Comparison of ENCODE assay signal across 28 mouse cellular contexts in the genomic region with DNA sequence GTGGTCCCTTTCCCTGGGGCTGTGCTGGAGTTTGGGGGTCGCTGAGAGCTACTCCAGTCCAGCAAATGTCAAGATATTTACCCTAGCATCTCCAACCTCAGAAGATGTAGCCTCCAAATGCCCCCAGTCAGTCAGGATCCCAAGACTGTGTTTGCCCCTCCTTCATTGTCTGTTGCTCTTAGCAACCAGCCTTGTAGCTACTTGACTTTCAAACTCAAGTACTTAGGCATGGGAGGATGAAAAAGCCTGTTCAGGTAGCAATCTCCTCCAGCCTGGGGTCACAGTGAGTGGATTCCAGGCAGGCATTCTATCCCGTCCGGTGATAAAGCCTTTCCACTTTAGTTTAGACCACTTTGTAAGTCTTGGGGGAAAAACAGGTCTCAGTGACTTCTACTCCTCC. TPM values are rescaled to one million over a fixed set of nuclear protein-coding genes. Genes with fewer than 3 reads are reported as not detected.
DNase-seq lines count a peak whose midpoint lies in the region; ATAC-seq and TF ChIP-seq lines count a peak whose summit lies in the region.
"Had no signal": no experiment of that assay in that cellular context is flagged by ENCODE, and none has a peak within 500 bp of the region (broad histone marks: within the 10 kb centered on the region; RNA-seq: fewer than 3 reads in every experiment).

No protein-coding gene starts in this region.

- intact Hi-C loops in heart, adult 2 months (cut with DNase I) = no loop called here
- intact Hi-C loops in heart, postnatal 14 days (cut with DNase I) = no loop called here

- H3K36me3 ChIP-seq in heart, embryonic 11.5 days (ENCODE audit: control insufficient read depth, insufficient read depth, low read length) = peaks cover 13% of the 10 kb centered on the region; the same call in 1 of the 2 replicates
- H3K36me3 ChIP-seq in heart, adult 2 months (ENCODE audit: control insufficient read depth, insufficient read depth, low read length) = peaks cover 13% of the 10 kb centered on the region
- peaks cover 72% of the 10 kb centered on the region for H3K36me3 ChIP-seq in heart, embryonic 14.5 days (ENCODE audit: control insufficient read depth, insufficient read depth, low read length)
- no peaks in the 10 kb centered on the region for H3K36me3 ChIP-seq in lung, embryonic 14.5 days (ENCODE audit: insufficient read depth)
- no peaks in the 10 kb centered on the region for H3K36me3 ChIP-seq in lung, postnatal 0 days (ENCODE audit: insufficient read depth, low read length)
- H3K36me3 ChIP-seq: forebrain, embryonic 10.5 days; G1E; hindbrain, embryonic 10.5 days; hindbrain, embryonic 13.5 days; intestine, embryonic 15.5 days had no signal

- H3K9me3 ChIP-seq in heart, embryonic 11.5 days (replicated peaks; ENCODE audit: control insufficient read depth, low read length) = no peaks in the 10 kb centered on the region
- no peaks in the 10 kb centered on the region for H3K9me3 ChIP-seq in heart, embryonic 14.5 days (ENCODE audit: control insufficient read depth, low read length)
- H3K9me3 ChIP-seq in lung, embryonic 14.5 days (ENCODE audit: low read depth, low read length) = no peaks in the 10 kb centered on the region
- no peaks in the 10 kb centered on the region for H3K9me3 ChIP-seq in lung, postnatal 0 days (ENCODE audit: low read length)
- H3K9me3 ChIP-seq: forebrain, embryonic 10.5 days; forebrain, embryonic 13.5 days; hindbrain, embryonic 10.5 days; hindbrain, embryonic 13.5 days; intestine, embryonic 15.5 days had no signal

- peaks cover 6% of the 10 kb centered on the region for H3K79me2 ChIP-seq in heart, adult 2 months (replicated peaks; ENCODE audit: control insufficient read depth, insufficient read depth, low read length)

- TF ChIP-seq POLR2A in heart, adult 2 months (IDR thresholded peaks at IDR 0.05; ENCODE audit: insufficient read depth, low read depth, low read length) = no peak
- TF ChIP-seq POLR2A in lung, adult 2 months (IDR thresholded peaks at IDR 0.05; ENCODE audit: borderline replicate concordance, extremely low read depth, low read depth, low read length) = no peak

- no peak for TF ChIP-seq EP300 in heart, adult 2 months (IDR thresholded peaks at IDR 0.05; ENCODE audit: insufficient read depth, low read depth, low read length)
- TF ChIP-seq EP300 in lung, postnatal 0 days (IDR thresholded peaks at IDR 0.05) = 0 out of 2 replicates have a peak, but pooled peaks have one; percentile 18

- no peak for DNase-seq in heart, adult 2 months
- no peak for DNase-seq in heart, postnatal 14 days
- peak; percentile 70 for DNase-seq in lung, embryonic 14.5 days
- DNase-seq in lung, postnatal 10 days = no peak
- peak; percentile 63 for DNase-seq in lung, postnatal 0 days (ENCODE audit: low spot score)
- DNase-seq in lung, adult 2 months = no peak
- DNase-seq: adrenal gland, postnatal 10 days; adrenal gland, postnatal 36 days; B cell, adult 2 months; cerebellum, adult 18-20 months; cerebellum, adult 9-10 months; cerebellum, postnatal 14 days; gastrocnemius, postnatal 10 days; gastrocnemius, postnatal 36 days; heart, postnatal 10 days; kidney, adult 11 months had no signal

- WGBS in heart, embryonic 11.5 days (ENCODE audit: insufficient replicate concordance) = 53% methylated on average over 3 of the region's 3 CpGs
- WGBS in heart, adult 2 months = 88% methylated on average over 3 of the region's 3 CpGs
- WGBS in heart, embryonic 14.5 days = 50% methylated on average over 3 of the region's 3 CpGs
- whole genome bisulfite sequencing in lung, embryonic 14.5 days = 59% methylated on average over 3 of the region's 3 CpGs
- WGBS in lung, postnatal 0 days = 52% methylated on average over 3 of the region's 3 CpGs
- WGBS in lung, adult 2 months = 71% methylated on average over 3 of the region's 3 CpGs

- TF ChIP-seq CTCF in heart, adult 2 months (IDR thresholded peaks at IDR 0.05) = no peak
- no peak for TF ChIP-seq CTCF in lung, embryonic 14.5 days (IDR thresholded peaks at IDR 0.05; ENCODE audit: low read depth)
- TF ChIP-seq CTCF in lung, postnatal 0 days (IDR thresholded peaks at IDR 0.05) = no peak
- no peak for TF ChIP-seq CTCF in lung, adult 2 months (IDR thresholded peaks at IDR 0.05; ENCODE audit: insufficient read depth, low read length)

- ATAC-seq in heart, embryonic 11.5 days (replicated peaks; ENCODE audit: insufficient number of reproducible peaks, low FRiP score, low TSS enrichment) = no peak
- no peak for ATAC-seq in heart, embryonic 14.5 days (ENCODE audit: insufficient number of reproducible peaks, insufficient read depth, low FRiP score, low read depth)
- ATAC-seq in lung, embryonic 14.5 days (ENCODE audit: insufficient read depth) = peak; percentile 44; the same call in 1 of the 2 replicates
- peak; percentile 61 for ATAC-seq in lung, postnatal 0 days
- ATAC-seq: forebrain, embryonic 13.5 days; forebrain, embryonic 16.5 days; hindbrain, embryonic 16.5 days; intestine, embryonic 15.5 days; Patski had no signal

- H3K9ac ChIP-seq in heart, embryonic 11.5 days (ENCODE audit: low read depth, low read length) = no peak overlapping the region
- H3K9ac ChIP-seq in heart, adult 2 months (ENCODE audit: low read depth, low read length) = no peak overlapping the region
- no peak overlapping the region for H3K9ac ChIP-seq in heart, embryonic 14.5 days (ENCODE audit: low read length)
- H3K9ac ChIP-seq in lung, embryonic 14.5 days = no peak overlapping the region
- H3K9ac ChIP-seq in lung, postnatal 0 days (replicated peaks; ENCODE audit: low read depth) = no peak overlapping the region
- H3K9ac ChIP-seq: forebrain, embryonic 13.5 days; hindbrain, embryonic 13.5 days; intestine, embryonic 15.5 days had no signal

- H3K4me1 ChIP-seq in heart, embryonic 11.5 days (ENCODE audit: control insufficient read depth, insufficient read depth, low read length) = peaks cover 77% of the 10 kb centered on the region
- H3K4me1 ChIP-seq in heart, adult 2 months (ENCODE audit: control insufficient read depth, insufficient read depth, low read length) = peaks cover 26% of the 10 kb centered on the region
- peaks cover 61 to 87% of the 10 kb centered on the region in 2 experiments for H3K4me1 ChIP-seq in heart, embryonic 14.5 days (ENCODE audit: control insufficient read depth in 2 of 2, insufficient read depth in 2 of 2, low read length in 2 of 2)
- peaks cover 13% of the 10 kb centered on the region; the same call in 1 of the 2 replicates for H3K4me1 ChIP-seq in lung, embryonic 14.5 days (ENCODE audit: insufficient read depth)
- H3K4me1 ChIP-seq in lung, postnatal 0 days (ENCODE audit: insufficient read depth, low read depth, low read length) = peaks cover 7% of the 10 kb centered on the region; the same call in 1 of the 2 replicates
- H3K4me1 ChIP-seq in lung, adult 2 months (ENCODE audit: control insufficient read depth, insufficient read depth, low read length) = peaks cover 35% of the 10 kb centered on the region
- H3K4me1 ChIP-seq: forebrain, embryonic 13.5 days; hindbrain, embryonic 13.5 days had no signal

- no peak overlapping the region for H3K4me3 ChIP-seq in heart, embryonic 11.5 days (ENCODE audit: low read depth, low read length)
- no peak overlapping the region for H3K4me3 ChIP-seq in heart, adult 2 months
- no peak overlapping the region for H3K4me3 ChIP-seq in heart, embryonic 14.5 days (ENCODE audit: control insufficient read depth in 1 of 2, insufficient read depth in 1 of 2, low read depth in 1 of 2, low read length in 2 of 2)
- H3K4me3 ChIP-seq in lung, embryonic 14.5 days (ENCODE audit: low read depth, low read length) = no peak overlapping the region
- H3K4me3 ChIP-seq in lung, postnatal 0 days (ENCODE audit: low read depth, low read length) = no peak overlapping the region
- no peak overlapping the region for H3K4me3 ChIP-seq in lung, adult 2 months (replicated peaks; ENCODE audit: extremely low read depth, low read depth, low read length)
- H3K4me3 ChIP-seq: forebrain, embryonic 10.5 days; forebrain, embryonic 13.5 days; hindbrain, embryonic 10.5 days; hindbrain, embryonic 13.5 days; intestine, embryonic 15.5 days had no signal

- no peaks in the 10 kb centered on the region for H3K27me3 ChIP-seq in heart, embryonic 11.5 days (ENCODE audit: control insufficient read depth, insufficient read depth, low read length)
- no peaks in the 10 kb centered on the region for H3K27me3 ChIP-seq in heart, adult 2 months (ENCODE audit: control insufficient read depth, insufficient read depth, low read length)
- no peaks in the 10 kb centered on the region for H3K27me3 ChIP-seq in heart, embryonic 14.5 days (ENCODE audit: control insufficient read depth, insufficient read depth, low read length)
- no peaks in the 10 kb centered on the region for H3K27me3 ChIP-seq in lung, embryonic 14.5 days (ENCODE audit: insufficient read depth, low read length)
- no peaks in the 10 kb centered on the region for H3K27me3 ChIP-seq in lung, postnatal 0 days (replicated peaks; ENCODE audit: insufficient read depth, low read length)
- H3K27me3 ChIP-seq: forebrain, embryonic 13.5 days; hindbrain, embryonic 13.5 days; intestine, embryonic 15.5 days; Patski had no signal

- H3K27ac ChIP-seq in heart, embryonic 11.5 days (ENCODE audit: low read depth, low read length) = peak overlapping the region; percentile 42
- H3K27ac ChIP-seq in heart, adult 2 months = no peak overlapping the region
- H3K27ac ChIP-seq in heart, embryonic 14.5 days (replicated peaks in 1 of 2; ENCODE audit: control insufficient read depth in 1 of 2, insufficient read depth in 1 of 2, low read depth in 2 of 2, low read length in 2 of 2) = peak overlapping the region; percentile 4 to 6; a peak in 1 of 4 replicates
- H3K27ac ChIP-seq in lung, embryonic 14.5 days (ENCODE audit: low read depth) = peak overlapping the region; percentile 77
- peak overlapping the region; percentile 15; the same call in 1 of the 2 replicates for H3K27ac ChIP-seq in lung, postnatal 0 days (ENCODE audit: low read length)
- H3K27ac ChIP-seq: forebrain, embryonic 10.5 days; forebrain, embryonic 13.5 days; hindbrain, embryonic 10.5 days; hindbrain, embryonic 13.5 days; intestine, embryonic 15.5 days had no signal

- H3K4me2 ChIP-seq in heart, embryonic 11.5 days = no peak overlapping the region
- H3K4me2 ChIP-seq in heart, embryonic 14.5 days (ENCODE audit: low read length) = no peak overlapping the region
- H3K4me2 ChIP-seq in lung, embryonic 14.5 days = peak overlapping the region; percentile 10; the same call in 1 of the 2 replicates
- no peak overlapping the region for H3K4me2 ChIP-seq in lung, postnatal 0 days (replicated peaks; ENCODE audit: low read depth, low read length)
- H3K4me2 ChIP-seq: forebrain, embryonic 13.5 days; hindbrain, embryonic 13.5 days; intestine, embryonic 15.5 days had no signal

RNA-seq across cellular contexts. Expression of a gene that starts 28.6 kb away (rescaled TPM):
- 117 and 132 TPM in 2 replicates for polyA plus RNA-seq in heart, embryonic 11.5 days (2014; fragmentation: Nextera tagmentation; extraction: Ambion mirVana)
- total RNA-seq in heart, adult 2 months (2021) = 10 to 100 TPM; 87.7 to 89.1 TPM
- 44.8 and 53.7 TPM in 2 replicates for polyA plus RNA-seq in heart, adult 2 months (2012; rRNA removed)
- polyA plus RNA-seq in heart, embryonic 14.5 days (2014; fragmentation: Nextera tagmentation; extraction: Ambion mirVana) = 140 and 146 TPM in 2 replicates
- total RNA-seq in heart, postnatal 14 days (2021) = 100 to 1,000 TPM; 105 to 127 TPM
- polyA plus RNA-seq in lung, embryonic 14.5 days (2014; fragmentation: Nextera tagmentation; extraction: Ambion mirVana) = 15.3 and 18.3 TPM in 2 replicates
- polyA plus RNA-seq in lung, postnatal 0 days (2015; fragmentation: Nextera tagmentation; extraction: Ambion mirVana) = 19.7 and 21.5 TPM in 2 replicates
- polyA plus RNA-seq in lung, adult 2 months (2012; rRNA removed) = 49.0 and 58.2 TPM in 2 replicates
- total RNA-seq: CH12.LX had no signal
- polyA plus RNA-seq: G1E had no signal

Comparison
In these comparisons a context has a peak if more than half of its experiments do, and no peak if none do; other contexts are left out.
1. DNase-seq: peak in lung, embryonic 14.5 days (single experiment) and lung, postnatal 0 days (single experiment); none in heart, adult 2 months (0 of 2), heart, postnatal 14 days (0 of 2), lung, postnatal 10 days (single experiment) and lung, adult 2 months (single experiment).
2. ATAC-seq: peak in lung, embryonic 14.5 days (single experiment) and lung, postnatal 0 days (single experiment); none in heart, embryonic 11.5 days (single experiment) and heart, embryonic 14.5 days (single experiment).